Mouse (Mus musculus): ENCODE results near the gene Gm14569. TPM values are rescaled to one million over a fixed set of nuclear protein-coding genes. Genes with fewer than 3 reads are reported as not detected.

The Gm14569 gene
- not detected in 2 replicates for polyA plus RNA-seq (2015; fragmentation: Nextera tagmentation; extraction: Ambion mirVana)

DNA sequence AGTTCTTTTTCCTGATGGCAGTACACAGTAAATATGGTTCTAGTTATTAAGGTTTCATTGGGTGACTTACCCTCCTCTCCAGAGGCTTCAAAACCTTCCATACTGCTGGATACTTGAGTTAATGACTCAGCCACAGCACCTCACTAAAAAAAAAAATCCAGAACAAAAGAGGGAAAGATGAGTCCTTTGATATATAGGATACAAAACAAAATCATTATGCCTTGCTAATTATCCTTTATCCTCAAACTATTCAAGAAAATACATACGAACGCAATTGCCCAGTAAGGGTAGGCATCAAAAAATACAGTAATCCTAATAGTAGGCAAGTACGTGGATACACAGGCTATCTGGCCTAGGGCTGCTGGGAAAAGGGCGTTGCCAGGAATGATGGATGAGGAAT, at the start of gene Gm14569:
Gene Gm14569, minus strand, starts transcription at position 101 of the 400 bp plus-strand sequence.
- Histone ChIP-seq H3K9ac (replicated peaks) (no peak within 1 kb of the TSS), H3K4me3 (replicated peaks) (no peak within 1 kb of the TSS), H3K27ac (no peak within 1 kb of the TSS), H3K9me3 (no peaks in the 10 kb centered on the region), H3K36me3 (no peaks in the 10 kb centered on the region), H3K4me2 (replicated peaks) (no peak within 1 kb of the TSS), H3K4me1 (replicated peaks) (no peaks in the 10 kb centered on the region), H3K27me3 (no peaks in the 10 kb centered on the region)
- whole genome bisulfite sequencing: 90% methylated on average over 4 of the region's 4 CpGs
- no peak for ATAC-seq

DNA sequence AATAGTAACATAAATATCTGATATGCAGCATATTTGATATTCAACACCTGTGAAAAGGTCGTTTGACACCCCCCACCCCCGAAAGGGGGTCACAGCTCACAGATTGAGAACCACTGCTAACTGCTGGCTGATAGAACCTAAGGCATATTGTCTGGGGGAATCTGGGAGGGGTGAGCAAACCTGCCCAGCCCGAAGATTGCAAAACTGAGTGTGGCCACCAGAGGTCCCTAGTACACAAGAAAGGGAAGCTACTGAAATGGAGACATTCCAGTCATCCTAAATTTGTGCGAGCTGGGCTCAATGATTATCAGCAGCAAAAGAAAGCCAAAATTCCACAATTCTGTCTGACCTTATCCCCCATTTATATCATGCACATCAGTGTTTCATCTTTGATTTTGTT, 42.9 kb upstream of the Gm14569 start:
- Histone ChIP-seq H3K27me3 (no peaks in the 10 kb centered on the region), H3K9ac (replicated peaks) (no peak overlapping the region), H3K4me3 (replicated peaks) (no peak overlapping the region), H3K4me2 (replicated peaks) (no peak overlapping the region), H3K27ac (no peak overlapping the region), H3K36me3 (no peaks in the 10 kb centered on the region), H3K9me3 (no peaks in the 10 kb centered on the region), H3K4me1 (replicated peaks) (no peaks in the 10 kb centered on the region)
- WGBS: 21% methylated on average over 4 of the region's 4 CpGs
- 0 out of 2 replicates have a peak, but pooled peaks have one; percentile 24 for ATAC-seq

DNA sequence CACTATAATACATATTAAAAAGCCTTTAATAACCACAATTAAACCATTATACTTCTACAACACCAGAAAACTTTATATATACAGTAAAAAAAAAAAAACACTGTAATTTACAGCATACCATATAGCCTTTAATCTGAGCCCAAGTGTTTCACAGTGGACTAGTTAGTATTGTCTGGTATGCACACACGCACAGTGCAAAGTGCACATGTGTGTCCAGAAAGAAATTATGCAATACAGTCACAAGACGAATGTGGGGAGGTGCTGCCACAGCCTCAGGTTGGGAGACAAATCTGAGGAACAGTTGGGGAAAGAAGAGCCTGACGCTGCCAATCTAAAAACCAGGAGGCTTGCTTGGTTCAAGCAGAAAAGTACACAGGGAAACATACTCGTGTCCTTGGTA, 42.1 kb upstream of the Gm14569 start:
- Histone ChIP-seq H3K4me3 (replicated peaks) (no peak overlapping the region), H3K4me2 (replicated peaks) (no peak overlapping the region), H3K27ac (no peak overlapping the region), H3K9me3 (no peaks in the 10 kb centered on the region), H3K36me3 (no peaks in the 10 kb centered on the region), H3K4me1 (replicated peaks) (no peaks in the 10 kb centered on the region), H3K9ac (replicated peaks) (no peak overlapping the region), H3K27me3 (no peaks in the 10 kb centered on the region)
- WGBS: 75% methylated on average over 4 of the region's 4 CpGs
- no peak for ATAC-seq

DNA sequence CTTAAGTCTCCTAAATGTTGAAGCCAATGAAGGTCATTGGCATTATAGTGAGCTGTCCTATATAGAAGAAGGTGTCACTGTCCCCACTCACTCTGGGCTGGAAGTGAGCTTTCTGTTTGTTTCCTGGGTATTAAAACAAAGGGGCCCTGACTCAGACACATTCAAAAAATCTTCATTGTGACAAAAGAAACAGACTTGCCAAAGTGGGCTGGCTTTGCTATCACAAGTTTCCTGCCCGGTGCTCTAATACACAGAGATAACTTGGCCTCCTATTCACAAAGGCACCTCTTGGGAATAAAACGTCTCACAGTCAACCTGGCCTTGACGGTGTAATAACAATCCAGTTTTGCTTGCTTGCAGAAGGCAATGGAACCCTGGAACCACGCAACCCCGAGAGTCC, 38.6 kb upstream of the Gm14569 start:
- H3K4me3 ChIP-seq (replicated peaks): no peak overlapping the region
- H3K4me2 ChIP-seq (replicated peaks): no peak overlapping the region
- ATAC-seq: no peak
- H3K27me3 ChIP-seq: no peaks in the 10 kb centered on the region
- no peaks in the 10 kb centered on the region for H3K36me3 ChIP-seq
- WGBS: 70% methylated on average over 5 of the region's 5 CpGs
- no peak overlapping the region for H3K9ac ChIP-seq (replicated peaks)
- no peaks in the 10 kb centered on the region for H3K9me3 ChIP-seq
- H3K4me1 ChIP-seq (replicated peaks): no peaks in the 10 kb centered on the region
- no peak overlapping the region for H3K27ac ChIP-seq

DNA sequence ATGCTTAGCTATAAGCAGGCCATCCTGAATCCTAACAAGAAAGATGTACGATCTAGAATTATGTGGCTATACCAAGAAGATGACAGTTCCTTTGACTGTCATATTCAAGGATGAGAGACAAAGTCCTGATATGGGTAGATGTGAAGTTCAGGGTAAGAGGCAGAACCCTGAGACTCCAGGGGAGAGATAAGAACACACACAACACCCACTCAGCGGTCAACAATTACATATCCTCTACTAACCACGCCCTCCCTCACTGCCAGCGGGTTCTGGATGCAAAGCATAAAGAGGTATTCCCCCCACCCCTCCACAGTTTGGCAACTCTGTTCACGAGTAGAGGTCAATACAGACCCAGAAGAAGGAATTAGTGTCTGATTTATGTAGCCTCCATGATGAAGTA, 32.1 kb upstream of the Gm14569 start:
- H3K4me3 ChIP-seq (replicated peaks): no peak overlapping the region
- no peak for ATAC-seq
- no peaks in the 10 kb centered on the region for H3K9me3 ChIP-seq
- H3K27me3 ChIP-seq: no peaks in the 10 kb centered on the region
- no peaks in the 10 kb centered on the region for H3K36me3 ChIP-seq
- H3K27ac ChIP-seq: no peak overlapping the region
- H3K4me2 ChIP-seq (replicated peaks): no peak overlapping the region
- no peaks in the 10 kb centered on the region for H3K4me1 ChIP-seq (replicated peaks)
- 73% methylated on average over 5 of the region's 5 CpGs for WGBS
- no peak overlapping the region for H3K9ac ChIP-seq (replicated peaks)

DNA sequence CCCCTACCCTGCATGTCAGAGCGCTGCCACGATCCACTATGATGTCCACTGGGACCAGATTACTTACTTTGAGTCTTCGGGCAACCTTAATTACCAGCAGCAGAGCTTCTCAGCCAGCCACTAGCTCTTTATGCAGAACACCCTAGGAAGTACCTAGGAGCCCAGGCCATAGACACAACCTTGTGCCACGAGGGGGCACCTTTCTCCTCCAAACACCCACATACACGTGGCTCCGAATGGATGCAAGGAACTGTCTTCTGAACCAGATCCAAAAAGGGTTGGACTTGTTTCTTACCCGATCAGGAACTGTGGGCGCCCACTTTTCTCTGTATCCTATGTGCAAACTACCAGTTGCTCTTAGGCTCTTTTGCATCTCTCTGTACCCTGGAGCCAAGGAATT, 22.1 kb upstream of the Gm14569 start:
- Histone ChIP-seq H3K4me3 (replicated peaks) (no peak overlapping the region), H3K9ac (replicated peaks) (no peak overlapping the region), H3K9me3 (no peaks in the 10 kb centered on the region), H3K4me2 (replicated peaks) (no peak overlapping the region), H3K27ac (no peak overlapping the region), H3K36me3 (no peaks in the 10 kb centered on the region), H3K4me1 (replicated peaks) (no peaks in the 10 kb centered on the region), H3K27me3 (no peaks in the 10 kb centered on the region)
- WGBS: 47% methylated on average over 8 of the region's 8 CpGs
- ATAC-seq: no peak

DNA sequence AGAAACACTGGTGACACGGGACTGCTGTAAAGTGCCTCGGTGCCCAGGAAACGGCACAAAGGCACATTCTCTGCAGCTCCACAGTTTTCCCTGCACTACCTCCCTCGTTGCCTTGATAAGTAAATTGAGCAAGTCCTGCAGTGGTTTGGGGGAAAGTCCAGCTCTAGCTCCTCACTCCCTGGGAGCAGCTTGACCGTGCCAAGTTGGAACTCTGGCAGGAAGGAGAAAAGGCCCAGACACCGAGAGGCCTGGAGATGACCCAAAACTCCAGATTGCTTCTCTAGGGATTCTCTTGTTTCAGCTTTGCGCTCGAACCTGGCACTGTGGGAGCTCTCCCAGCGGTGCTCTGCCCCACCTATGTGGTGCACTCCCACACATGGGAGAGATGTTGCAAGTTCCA, 21.6 kb upstream of the Gm14569 start:
- Histone ChIP-seq H3K27ac (no peak overlapping the region), H3K4me2 (replicated peaks) (no peak overlapping the region), H3K4me1 (replicated peaks) (no peaks in the 10 kb centered on the region), H3K27me3 (no peaks in the 10 kb centered on the region), H3K4me3 (replicated peaks) (no peak overlapping the region), H3K9ac (replicated peaks) (no peak overlapping the region), H3K36me3 (no peaks in the 10 kb centered on the region), H3K9me3 (no peaks in the 10 kb centered on the region)
- 69% methylated on average over 9 of the region's 9 CpGs for WGBS
- no peak for ATAC-seq

DNA sequence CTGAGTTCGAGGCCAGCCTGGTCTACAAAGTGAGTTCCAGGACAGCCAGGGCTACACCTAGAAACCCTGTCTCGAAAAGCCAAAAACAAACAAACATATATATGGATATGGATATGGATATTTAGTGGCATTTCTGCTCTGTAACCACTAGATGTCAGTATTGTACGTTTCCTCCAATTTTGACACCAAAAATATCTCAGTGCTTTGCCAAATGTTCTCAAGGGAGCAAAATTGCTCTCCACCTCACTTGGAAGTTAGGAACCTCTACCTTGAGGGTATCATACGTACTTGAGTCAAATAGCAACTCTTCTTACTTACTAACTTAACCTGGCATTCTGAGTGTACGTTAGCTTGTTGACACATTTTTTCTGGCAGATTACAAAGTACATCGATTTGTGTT, 15.2 kb upstream of the Gm14569 start:
- H3K36me3 ChIP-seq: no peaks in the 10 kb centered on the region
- ATAC-seq: no peak
- no peaks in the 10 kb centered on the region for H3K4me1 ChIP-seq (replicated peaks)
- no peak overlapping the region for H3K9ac ChIP-seq (replicated peaks)
- H3K27me3 ChIP-seq: no peaks in the 10 kb centered on the region
- no peak overlapping the region for H3K27ac ChIP-seq
- no peaks in the 10 kb centered on the region for H3K9me3 ChIP-seq
- no peak overlapping the region for H3K4me3 ChIP-seq (replicated peaks)
- WGBS: 55% methylated on average over 6 of the region's 6 CpGs
- H3K4me2 ChIP-seq (replicated peaks): no peak overlapping the region

DNA sequence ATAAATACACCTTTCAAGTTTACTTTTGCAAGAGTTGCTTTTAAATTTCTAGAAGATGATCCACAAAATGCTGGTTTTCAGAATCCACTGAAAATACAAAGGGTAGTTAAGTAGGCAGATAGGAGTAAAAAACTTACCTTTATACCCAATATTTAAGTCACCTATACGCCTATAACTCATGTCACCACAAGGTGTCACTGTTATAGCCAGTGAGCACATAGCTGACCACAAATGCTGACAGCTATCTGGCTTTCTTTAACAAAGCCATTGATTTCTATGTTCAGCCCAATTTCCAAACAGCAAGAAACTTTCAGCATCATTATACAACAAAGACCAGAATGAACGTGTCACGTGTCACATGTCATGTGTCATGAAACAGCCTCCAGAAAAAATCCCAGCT, 2.1 kb downstream of the Gm14569 start:
- WGBS: 23% methylated on average over 3 of the region's 3 CpGs
- ATAC-seq: no peak
- Histone ChIP-seq H3K27ac (no peak overlapping the region), H3K9ac (replicated peaks) (no peak overlapping the region), H3K4me2 (replicated peaks) (no peak overlapping the region), H3K4me3 (replicated peaks) (no peak overlapping the region), H3K36me3 (no peaks in the 10 kb centered on the region), H3K9me3 (no peaks in the 10 kb centered on the region), H3K27me3 (no peaks in the 10 kb centered on the region), H3K4me1 (replicated peaks) (no peaks in the 10 kb centered on the region)

DNA sequence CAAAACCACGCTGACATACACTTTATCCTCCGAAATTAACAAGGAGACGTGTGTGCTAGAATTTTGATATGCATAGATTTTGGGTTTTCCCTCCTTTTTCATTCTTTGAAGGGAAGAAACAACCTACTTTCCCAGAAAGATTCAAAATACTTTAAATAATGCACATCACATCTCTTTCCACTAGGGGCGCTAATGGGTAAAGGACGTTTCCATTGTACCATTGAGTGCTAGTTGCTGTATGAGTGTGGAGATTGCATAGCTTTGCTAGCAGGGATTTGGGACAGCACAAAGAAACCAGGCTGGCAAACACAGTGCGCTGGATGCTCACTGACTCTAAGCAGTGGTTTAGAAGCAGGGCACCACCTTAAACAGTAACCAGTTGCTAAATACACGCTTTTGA, 3.6 kb downstream of the Gm14569 start:
- no peaks in the 10 kb centered on the region for H3K9me3 ChIP-seq
- no peak overlapping the region for H3K4me2 ChIP-seq (replicated peaks)
- no peaks in the 10 kb centered on the region for H3K27me3 ChIP-seq
- H3K9ac ChIP-seq (replicated peaks): no peak overlapping the region
- H3K4me3 ChIP-seq (replicated peaks): no peak overlapping the region
- no peak for ATAC-seq
- 37% methylated on average over 7 of the region's 7 CpGs for WGBS
- no peaks in the 10 kb centered on the region for H3K4me1 ChIP-seq (replicated peaks)
- no peak overlapping the region for H3K27ac ChIP-seq
- no peaks in the 10 kb centered on the region for H3K36me3 ChIP-seq

DNA sequence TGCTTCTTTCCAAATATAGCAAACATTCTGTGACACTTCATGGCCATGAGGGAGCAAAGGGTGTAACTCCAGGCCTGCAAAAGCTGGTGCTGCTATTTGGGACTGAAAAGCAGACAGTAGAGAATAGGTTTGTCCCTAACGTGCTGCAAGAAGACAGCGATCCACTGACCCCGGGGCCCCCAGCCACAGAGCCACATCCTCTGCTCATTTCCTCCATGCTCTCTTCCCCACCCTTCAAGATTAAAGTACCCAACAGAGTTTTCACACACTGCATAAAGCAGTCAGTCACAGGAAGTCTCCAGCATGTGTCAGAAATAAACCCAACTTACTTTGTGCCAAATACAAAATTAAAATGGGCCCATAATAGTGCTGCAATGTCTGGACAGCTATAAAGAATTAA, 16.8 kb downstream of the Gm14569 start:
- Histone ChIP-seq H3K9ac (replicated peaks) (no peak overlapping the region), H3K27me3 (no peaks in the 10 kb centered on the region), H3K9me3 (no peaks in the 10 kb centered on the region), H3K4me1 (replicated peaks) (no peaks in the 10 kb centered on the region), H3K4me3 (replicated peaks) (no peak overlapping the region), H3K4me2 (replicated peaks) (no peak overlapping the region), H3K27ac (no peak overlapping the region), H3K36me3 (no peaks in the 10 kb centered on the region)
- ATAC-seq: no peak
- WGBS: 93% methylated on average over 3 of the region's 3 CpGs

DNA sequence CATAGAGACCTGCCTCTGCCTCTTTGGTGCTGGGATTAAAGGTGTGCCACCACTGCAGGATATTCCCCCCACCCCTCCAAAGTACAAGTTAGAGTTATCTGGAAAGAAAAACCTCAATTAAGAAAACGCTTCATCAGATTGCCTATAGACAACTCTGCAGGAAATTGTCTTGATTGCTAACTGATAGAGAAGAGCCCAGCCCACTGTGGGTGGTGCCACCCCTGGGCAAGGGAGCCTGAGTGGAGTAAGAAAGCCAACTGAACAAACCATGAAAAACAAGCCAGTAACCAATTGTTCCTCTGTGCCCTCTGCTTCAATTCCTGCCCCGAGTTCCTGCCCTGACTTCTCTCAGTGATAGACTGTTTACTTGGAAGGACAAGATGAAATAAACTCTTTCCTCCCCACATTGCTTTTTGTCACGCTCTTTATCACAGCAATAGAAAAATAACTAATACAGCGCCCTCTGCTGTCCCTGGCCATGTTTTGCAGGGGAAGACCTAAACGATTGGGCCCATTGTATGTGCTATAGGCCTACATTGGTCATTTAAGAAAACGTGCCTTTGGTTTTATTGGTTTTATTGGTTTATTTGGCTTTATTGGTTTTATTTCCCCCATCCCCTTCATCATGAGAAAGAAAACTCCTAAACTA, 17.4 kb downstream of the Gm14569 start:
- WGBS: 58% methylated on average over 6 of the region's 6 CpGs
- no peaks in the 10 kb centered on the region for H3K4me1 ChIP-seq (replicated peaks)
- no peak for ATAC-seq

DNA sequence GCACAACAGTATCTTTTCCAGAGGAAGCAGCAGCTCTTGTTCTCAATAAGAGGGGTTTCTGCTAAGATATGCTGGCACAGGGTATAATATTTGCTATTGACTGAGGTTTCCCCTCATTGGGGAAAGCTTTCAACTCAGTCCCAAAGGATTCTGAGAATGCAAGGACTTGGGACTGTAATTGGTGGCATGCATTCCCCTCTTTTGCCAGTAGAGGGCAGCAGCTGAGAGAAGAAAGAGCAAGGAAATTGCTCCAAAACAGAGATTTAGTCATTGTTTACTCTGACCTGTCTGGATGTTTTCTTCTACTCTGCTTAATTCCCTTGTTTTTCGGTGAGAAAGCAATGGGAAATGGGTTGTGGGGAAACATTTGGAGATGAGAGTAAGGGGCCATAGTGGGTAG, 35.6 kb downstream of the Gm14569 start:
- Histone ChIP-seq H3K27me3 (no peaks in the 10 kb centered on the region), H3K4me3 (replicated peaks) (no peak overlapping the region), H3K4me2 (replicated peaks) (no peak overlapping the region), H3K9me3 (no peaks in the 10 kb centered on the region), H3K9ac (replicated peaks) (no peak overlapping the region), H3K36me3 (no peaks in the 10 kb centered on the region), H3K27ac (no peak overlapping the region), H3K4me1 (replicated peaks) (no peaks in the 10 kb centered on the region)
- ATAC-seq: no peak
- WGBS: 35% methylated on average over 1 of the region's 1 CpGs

More for the DNA sequence above, 17.4 kb downstream of the Gm14569 start:
- no peak overlapping the region for H3K4me3 ChIP-seq (replicated peaks)
- H3K9ac ChIP-seq (replicated peaks): no peak overlapping the region
- no peak overlapping the region for H3K4me2 ChIP-seq (replicated peaks)
- no peaks in the 10 kb centered on the region for H3K27me3 ChIP-seq
- no peak overlapping the region for H3K27ac ChIP-seq
- no peaks in the 10 kb centered on the region for H3K36me3 ChIP-seq
- H3K9me3 ChIP-seq: no peaks in the 10 kb centered on the region

Data from midbrain, embryonic 13.5 days (tissue).